Mouse (Mus musculus): Measurements from ENCODE around the gene Mfap2. TPM values are rescaled to one million over a fixed set of nuclear protein-coding genes. Genes with fewer than 3 reads are reported as not detected.

Mfap2 gene
- polyA plus RNA-seq, 1 experiment from 2014 or later = 489 TPM

- Histone ChIP-seq H3K27me3 (replicated peaks; ENCODE audit: control insufficient read depth, insufficient read depth, low read length) (no peaks in the 10 kb centered on the region), H3K4me2 (ENCODE audit: low read length) (no peak overlapping the region), H3K4me1 (replicated peaks; ENCODE audit: control insufficient read depth, insufficient read depth, low read length) (peaks cover 14% of the 10 kb centered on the region), H3K36me3 (ENCODE audit: control insufficient read depth, insufficient read depth, low read length) (peaks cover 46% of the 10 kb centered on the region), H3K9me3 (ENCODE audit: control insufficient read depth, low read length) (no peaks in the 10 kb centered on the region), H3K9ac (ENCODE audit: low read length) (no peak overlapping the region), H3K4me3 (ENCODE audit: low read depth, low read length) (no peak overlapping the region), H3K27ac (ENCODE audit: low read depth) (no peak overlapping the region)
- ATAC-seq (replicated peaks; ENCODE audit: low FRiP score, low TSS enrichment, low read depth) (no peak), DNase-seq (ENCODE audit: low spot score) (no peak)
- 74% methylated on average over 8 of the region's 8 CpGs for WGBS
These were observed 3.9 kb downstream of the Mfap2 start for GRCm38 (mm10) chr4:141014114-141014513.

- H3K9me3 ChIP-seq (ENCODE audit: control insufficient read depth, low read length) = no peaks in the 10 kb centered on the region
- H3K36me3 ChIP-seq (ENCODE audit: control insufficient read depth, insufficient read depth, low read length) = peaks cover 46% of the 10 kb centered on the region
- H3K4me3 ChIP-seq (ENCODE audit: low read depth, low read length) = no peak overlapping the region
- H3K4me1 ChIP-seq (replicated peaks; ENCODE audit: control insufficient read depth, insufficient read depth, low read length) = peaks cover 15% of the 10 kb centered on the region
- H3K4me2 ChIP-seq (ENCODE audit: low read length) = no peak overlapping the region
- H3K9ac ChIP-seq (ENCODE audit: low read length) = no peak overlapping the region
- ATAC-seq (replicated peaks; ENCODE audit: low FRiP score, low TSS enrichment, low read depth) (no peak), DNase-seq (ENCODE audit: low spot score) (no peak)
- H3K27me3 ChIP-seq (replicated peaks; ENCODE audit: control insufficient read depth, insufficient read depth, low read length) = no peaks in the 10 kb centered on the region
- WGBS = 92% methylated on average over 11 of the region's 11 CpGs
- no peak overlapping the region for H3K27ac ChIP-seq (ENCODE audit: low read depth)
These were observed 4.6 kb downstream of the Mfap2 start for GRCm38 (mm10) chr4:141014856-141015255.

- H3K9ac ChIP-seq (ENCODE audit: low read length) = no peak overlapping the region
- peaks cover 46% of the 10 kb centered on the region for H3K36me3 ChIP-seq (ENCODE audit: control insufficient read depth, insufficient read depth, low read length)
- H3K4me2 ChIP-seq (ENCODE audit: low read length) = no peak overlapping the region
- H3K4me1 ChIP-seq (replicated peaks; ENCODE audit: control insufficient read depth, insufficient read depth, low read length) = peaks cover 15% of the 10 kb centered on the region
- ATAC-seq (replicated peaks; ENCODE audit: low FRiP score, low TSS enrichment, low read depth) = no peak
- H3K4me3 ChIP-seq (ENCODE audit: low read depth, low read length) = no peak overlapping the region
- 81% methylated on average over 7 of the region's 7 CpGs for WGBS
- no peak overlapping the region for H3K27ac ChIP-seq (ENCODE audit: low read depth)
- DNase-seq (ENCODE audit: low spot score) = no peak
- no peaks in the 10 kb centered on the region for H3K9me3 ChIP-seq (ENCODE audit: control insufficient read depth, low read length)
- no peaks in the 10 kb centered on the region for H3K27me3 ChIP-seq (replicated peaks; ENCODE audit: control insufficient read depth, insufficient read depth, low read length)
These were observed 5.1 kb downstream of the Mfap2 start for GRCm38 (mm10) chr4:141015356-141015755.

- Histone ChIP-seq H3K27ac (ENCODE audit: low read depth) (no peak overlapping the region), H3K4me1 (replicated peaks; ENCODE audit: control insufficient read depth, insufficient read depth, low read length) (peaks cover 24% of the 10 kb centered on the region), H3K9ac (ENCODE audit: low read length) (no peak overlapping the region), H3K4me2 (ENCODE audit: low read length) (no peak overlapping the region), H3K4me3 (ENCODE audit: low read depth, low read length) (no peak overlapping the region), H3K36me3 (ENCODE audit: control insufficient read depth, insufficient read depth, low read length) (peaks cover 46% of the 10 kb centered on the region), H3K27me3 (replicated peaks; ENCODE audit: control insufficient read depth, insufficient read depth, low read length) (no peaks in the 10 kb centered on the region), H3K9me3 (ENCODE audit: control insufficient read depth, low read length) (no peaks in the 10 kb centered on the region)
- no peak for DNase-seq (ENCODE audit: low spot score)
- 75% methylated on average over 9 of the region's 9 CpGs for WGBS
- ATAC-seq (replicated peaks; ENCODE audit: low FRiP score, low TSS enrichment, low read depth) = no peak
These were observed 6.1 kb downstream of the Mfap2 start for GRCm38 (mm10) chr4:141016311-141016710.

- Histone ChIP-seq H3K27ac (ENCODE audit: low read depth) (no peak overlapping the region), H3K4me3 (ENCODE audit: low read depth, low read length) (no peak overlapping the region), H3K4me2 (ENCODE audit: low read length) (no peak overlapping the region), H3K9ac (ENCODE audit: low read length) (no peak overlapping the region), H3K9me3 (ENCODE audit: control insufficient read depth, low read length) (no peaks in the 10 kb centered on the region), H3K36me3 (ENCODE audit: control insufficient read depth, insufficient read depth, low read length) (peaks cover 45% of the 10 kb centered on the region), H3K27me3 (replicated peaks; ENCODE audit: control insufficient read depth, insufficient read depth, low read length) (no peaks in the 10 kb centered on the region), H3K4me1 (replicated peaks; ENCODE audit: control insufficient read depth, insufficient read depth, low read length) (peaks cover 26% of the 10 kb centered on the region)
- DNase-seq (ENCODE audit: low spot score) (no peak), ATAC-seq (replicated peaks; ENCODE audit: low FRiP score, low TSS enrichment, low read depth) (no peak)
- WGBS = 80% methylated on average over 29 of the region's 29 CpGs
These were observed 7.6 kb downstream of the Mfap2 start for GRCm38 (mm10) chr4:141017657-141018436.

- H3K4me3 ChIP-seq (ENCODE audit: low read depth, low read length) = no peak overlapping the region
- ATAC-seq (replicated peaks; ENCODE audit: low FRiP score, low TSS enrichment, low read depth) = no peak
- DNase-seq (ENCODE audit: low spot score) = no peak
- H3K9me3 ChIP-seq (ENCODE audit: control insufficient read depth, low read length) = no peaks in the 10 kb centered on the region
- peaks cover 25% of the 10 kb centered on the region for H3K36me3 ChIP-seq (ENCODE audit: control insufficient read depth, insufficient read depth, low read length)
- 0 out of 2 replicates have a peak overlapping the region, but pooled peaks have one; percentile 1 for H3K9ac ChIP-seq (ENCODE audit: low read length)
- WGBS = 72% methylated on average over 17 of the region's 17 CpGs
- peak overlapping the region; percentile 92 for H3K27ac ChIP-seq (ENCODE audit: low read depth)
- peak overlapping the region; percentile 36 for H3K4me2 ChIP-seq (ENCODE audit: low read length)
- H3K4me1 ChIP-seq (replicated peaks; ENCODE audit: control insufficient read depth, insufficient read depth, low read length) = peaks cover 26% of the 10 kb centered on the region
- H3K27me3 ChIP-seq (replicated peaks; ENCODE audit: control insufficient read depth, insufficient read depth, low read length) = no peaks in the 10 kb centered on the region
These were observed 10.0 kb downstream of the Mfap2 start for GRCm38 (mm10) chr4:141020220-141020619.

GRCm38 (mm10) chr4:141020811-141021613 lies 10.8 kb downstream of the Mfap2 start:
- H3K4me1 ChIP-seq (replicated peaks; ENCODE audit: control insufficient read depth, insufficient read depth, low read length) = peaks cover 26% of the 10 kb centered on the region
- peak overlapping the region; percentile 36 for H3K4me2 ChIP-seq (ENCODE audit: low read length)
- DNase-seq (ENCODE audit: low spot score) = peak; percentile 92
- H3K36me3 ChIP-seq (ENCODE audit: control insufficient read depth, insufficient read depth, low read length) = peaks cover 17% of the 10 kb centered on the region
- H3K27ac ChIP-seq (ENCODE audit: low read depth) = peak overlapping the region; percentile 92
- WGBS = 18% methylated on average over 14 of the region's 14 CpGs
- ATAC-seq (replicated peaks; ENCODE audit: low FRiP score, low TSS enrichment, low read depth) = peak; percentile 69
- H3K27me3 ChIP-seq (replicated peaks; ENCODE audit: control insufficient read depth, insufficient read depth, low read length) = no peaks in the 10 kb centered on the region
- no peak overlapping the region for H3K4me3 ChIP-seq (ENCODE audit: low read depth, low read length)
- H3K9me3 ChIP-seq (ENCODE audit: control insufficient read depth, low read length) = no peaks in the 10 kb centered on the region
- peak overlapping the region; percentile 32; the same call in 1 of the 2 replicates for H3K9ac ChIP-seq (ENCODE audit: low read length)

GRCm38 (mm10) chr4:141021614-141021929 lies 11.4 kb downstream of the Mfap2 start:
- DNase-seq (ENCODE audit: low spot score) (no peak), ATAC-seq (replicated peaks; ENCODE audit: low FRiP score, low TSS enrichment, low read depth) (no peak)
- H3K4me3 ChIP-seq (ENCODE audit: low read depth, low read length) = no peak overlapping the region
- H3K9me3 ChIP-seq (ENCODE audit: control insufficient read depth, low read length) = no peaks in the 10 kb centered on the region
- H3K4me2 ChIP-seq (ENCODE audit: low read length) = no peak overlapping the region
- H3K36me3 ChIP-seq (ENCODE audit: control insufficient read depth, insufficient read depth, low read length) = peaks cover 12% of the 10 kb centered on the region; the same call in 1 of the 2 replicates
- WGBS = 55% methylated on average over 11 of the region's 11 CpGs
- no peak overlapping the region for H3K9ac ChIP-seq (ENCODE audit: low read length)
- no peaks in the 10 kb centered on the region for H3K27me3 ChIP-seq (replicated peaks; ENCODE audit: control insufficient read depth, insufficient read depth, low read length)
- H3K27ac ChIP-seq (ENCODE audit: low read depth) = peak overlapping the region; percentile 92
- peaks cover 26% of the 10 kb centered on the region for H3K4me1 ChIP-seq (replicated peaks; ENCODE audit: control insufficient read depth, insufficient read depth, low read length)
